Mouse (Mus musculus) heart, embryonic 15.5 days (tissue): ENCODE measurements around the gene Gm28230. TPM values are rescaled to one million over a fixed set of nuclear protein-coding genes. Genes with fewer than 3 reads are reported as not detected.

ENCODE experiments used
- ATAC-seq: fragments of 200-750 bp; cut with Nextera tagmentation; replicated peaks from 2 replicates; pipeline ENCODE4 v1.8.0; 2017; ENCODE audit warnings: low read depth, moderate TSS enrichment; ENCODE audit not compliant: insufficient number of reproducible peaks, insufficient read depth, low FRiP score
- H3K27ac ChIP-seq: fragments of 300-500 bp; sonication (generic); 2 replicates; pipeline ENCODE4 v1.5.1; 2015; ENCODE audit warnings: mild to moderate bottlenecking, inconsistent platforms
- H3K27me3 ChIP-seq: fragments of 300-500 bp; sonication (generic); 2 replicates; pipeline ENCODE4 v1.6.1; 2015; ENCODE audit warnings: inconsistent platforms
- H3K36me3 ChIP-seq: fragments of 300-500 bp; sonication (generic); 2 replicates; pipeline ENCODE4 v1.6.1; 2015; ENCODE audit warnings: mild to moderate bottlenecking, inconsistent platforms
- H3K4me1 ChIP-seq: fragments of 300-500 bp; sonication (generic); replicated peaks from 2 replicates; pipeline ENCODE4 v1.6.1; 2015; ENCODE audit warnings: inconsistent platforms
- H3K4me2 ChIP-seq: fragments of 300-500 bp; sonication (generic); 2 replicates; pipeline ENCODE4 v1.6.1; 2015; ENCODE audit warnings: inconsistent platforms, mild to moderate bottlenecking, moderate library complexity
- H3K4me3 ChIP-seq: fragments of 300-500 bp; sonication (generic); 2 replicates; pipeline ENCODE4 v1.5.1; 2015; ENCODE audit warnings: mild to moderate bottlenecking, inconsistent platforms
- H3K9ac ChIP-seq: fragments of 300-500 bp; sonication (generic); 2 replicates; pipeline ENCODE4 v1.6.1; 2015; ENCODE audit warnings: mild to moderate bottlenecking, inconsistent platforms
- H3K9me3 ChIP-seq: fragments of 300-500 bp; sonication (generic); replicated peaks from 2 replicates; pipeline ENCODE4 v1.6.1; 2016; ENCODE audit warnings: inconsistent platforms
- WGBS: fragments of 180-500 bp; shearing (Covaris S2); methylation state at CpG from one replicate; pipeline ENCODE4 v1.1.7; 2015; ENCODE audit warnings: mixed read lengths; 5-methylcytosine and 5-hydroxymethylcytosine counted together
- microRNA counts: library from miRNA; unstranded; fragments of <30 nt; microRNA quantifications from one replicate; lab custom pipeline; 2016
- microRNA-seq: library from miRNA; unstranded; fragments of <30 nt; microRNA quantifications from one replicate; pipeline ENCODE4, GENCODE M21; 2016
- polyA plus RNA-seq: library from polyadenylated mRNA; unstranded; fragments of >200 nt; fragmentation: Nextera tagmentation; extraction: Ambion mirVana; gene quantifications from 2 replicates; pipeline ENCODE4 v1.2.1, GENCODE M21; 2015

The Gm28230 gene
- polyA plus RNA-seq, 1 experiment from 2014 or later = not detected

GRCm38 (mm10) chr2:74777536-74778275, 51.2 kb downstream of the Gm28230 start:
- Histone ChIP-seq H3K4me3 (no peak overlapping the region), H3K9me3 (no peaks in the 10 kb centered on the region), H3K4me1 (no peaks in the 10 kb centered on the region), H3K4me2 (no peak overlapping the region), H3K27me3 (peaks cover 11% of the 10 kb centered on the region), H3K36me3 (no peaks in the 10 kb centered on the region), H3K27ac (no peak overlapping the region), H3K9ac (no peak overlapping the region)
- ATAC-seq = no peak
- 67% methylated on average over 13 of the region's 13 CpGs for WGBS

DNA sequence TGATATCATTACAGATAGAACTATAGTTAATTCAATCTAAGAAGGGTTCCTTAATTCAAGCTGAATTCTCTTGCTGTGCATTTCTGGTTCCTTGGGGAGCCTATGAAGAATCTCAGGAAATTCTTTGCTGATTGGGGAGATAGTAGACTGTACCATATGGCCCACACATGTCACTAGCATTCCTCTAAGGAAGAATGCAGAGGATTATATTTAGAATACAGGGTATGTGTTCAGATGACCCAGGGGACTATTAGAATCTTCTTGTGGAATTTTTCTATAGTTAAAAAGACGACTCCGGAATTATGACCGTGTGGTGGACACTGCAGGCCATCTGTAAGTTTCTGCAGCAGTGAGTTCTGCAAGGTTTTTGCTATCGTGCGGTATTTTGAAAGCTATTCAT, 54.9 kb downstream of the Gm28230 start:
- Histone ChIP-seq H3K9me3 (no peaks in the 10 kb centered on the region), H3K36me3 (no peaks in the 10 kb centered on the region), H3K9ac (no peak overlapping the region), H3K4me3 (no peak overlapping the region), H3K4me1 (no peaks in the 10 kb centered on the region), H3K27ac (no peak overlapping the region), H3K4me2 (no peak overlapping the region), H3K27me3 (peaks cover 8% of the 10 kb centered on the region; the same call in 1 of the 2 replicates)
- ATAC-seq = no peak
- 72% methylated on average over 5 of the region's 5 CpGs for WGBS

GRCm38 (mm10) chr2:74795531-74795930, 69.0 kb downstream of the Gm28230 start:
- H3K36me3 ChIP-seq = no peaks in the 10 kb centered on the region
- H3K9ac ChIP-seq = no peak overlapping the region
- no peaks in the 10 kb centered on the region for H3K4me1 ChIP-seq
- 34% methylated on average over 7 of the region's 7 CpGs for WGBS
- no peaks in the 10 kb centered on the region for H3K27me3 ChIP-seq
- no peak overlapping the region for H3K4me3 ChIP-seq
- H3K4me2 ChIP-seq = no peak overlapping the region
- no peaks in the 10 kb centered on the region for H3K9me3 ChIP-seq
- no peak overlapping the region for H3K27ac ChIP-seq
- no peak for ATAC-seq

MicroRNA genes within 50 kb of the gene (microRNA counts, 519-probe panel; counts per million panel counts)
- 2,089 counts per million, percentile 27 among the panel's probes with 10 or more counts for microRNA mmu-miR-10b (lab: Ali Mortazavi, UCI)

Small RNAs within 50 kb of the gene (microRNA-seq; reads per million reads assigned to microRNA genes)
- gene Gm44463 (not detected), gene Mir10b (2,660 reads per million, percentile 86 among the genes with 10 or more reads in this experiment)

Other genes with a start within 250 kb of the Gm28230 start
- gene Lnpk, start 147.3 kb upstream of the Gm28230 start, polyA plus RNA-seq = 15.3 and 15.9 TPM in 2 replicates
- gene Evx2, start 67.2 kb upstream of the Gm28230 start, polyA plus RNA-seq = not detected in 2 replicates
- 0.14 TPM in 1 of 2 replicates, not detected in the other for gene Hoxd13, start 58.4 kb upstream of the Gm28230 start, polyA plus RNA-seq
- gene Hoxd12, start 51.7 kb upstream of the Gm28230 start, polyA plus RNA-seq = 0.10 TPM in 1 of 2 replicates, not detected in the other
- gene Hoxd11, start 47.2 kb upstream of the Gm28230 start, polyA plus RNA-seq = not detected in 2 replicates
- 0.08 TPM in 1 of 2 replicates, not detected in the other for gene Hoxd10, start 34.8 kb upstream of the Gm28230 start, polyA plus RNA-seq
- gene Hoxd9, start 29.0 kb upstream of the Gm28230 start, polyA plus RNA-seq = 0.14 and 0.15 TPM in 2 replicates
- 0.24 and 0.56 TPM in 2 replicates for gene Hoxd8, start 22.1 kb upstream of the Gm28230 start, polyA plus RNA-seq
- 0.29 and 1.0 TPM in 2 replicates for gene Hoxd3, start 14.8 kb upstream of the Gm28230 start, polyA plus RNA-seq
- gene Hoxd4, start 14.8 kb upstream of the Gm28230 start, polyA plus RNA-seq = 0.09 and 0.15 TPM in 2 replicates
- gene Hoxd1, start 36.3 kb downstream of the Gm28230 start, polyA plus RNA-seq = not detected in 2 replicates
- gene Mtx2, start 99.1 kb downstream of the Gm28230 start, polyA plus RNA-seq = 133 and 158 TPM in 2 replicates